Mouse (Mus musculus): ENCODE results near the gene Vmn1r10. TPM values are rescaled to one million over a fixed set of nuclear protein-coding genes. Genes with fewer than 3 reads are reported as not detected.

Vmn1r10 gene
- not detected in 2 replicates for polyA plus RNA-seq (2012; rRNA removed)

DNA sequence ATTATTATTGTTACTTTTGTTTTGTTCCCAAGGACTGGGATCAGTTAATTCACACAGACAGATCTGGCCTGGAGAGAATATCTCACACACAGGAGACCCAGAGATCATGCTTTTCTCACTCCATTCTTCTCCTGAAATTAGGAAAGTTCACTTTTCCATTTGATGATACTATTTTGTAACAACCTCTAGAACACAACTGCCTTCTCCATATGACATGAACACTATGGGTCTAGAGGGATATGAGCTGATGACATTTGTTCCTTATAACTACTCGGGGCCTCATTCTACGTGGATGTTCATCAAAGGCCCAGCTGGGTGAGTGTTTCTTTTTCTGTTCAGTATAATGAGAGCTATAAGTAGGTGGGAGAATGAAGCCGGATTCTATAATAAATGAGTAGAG lies at the start of gene Vmn1r10:
Gene Vmn1r10 (plus strand): TSS at position 301 of the 400 bp plus-strand sequence.

DNA sequence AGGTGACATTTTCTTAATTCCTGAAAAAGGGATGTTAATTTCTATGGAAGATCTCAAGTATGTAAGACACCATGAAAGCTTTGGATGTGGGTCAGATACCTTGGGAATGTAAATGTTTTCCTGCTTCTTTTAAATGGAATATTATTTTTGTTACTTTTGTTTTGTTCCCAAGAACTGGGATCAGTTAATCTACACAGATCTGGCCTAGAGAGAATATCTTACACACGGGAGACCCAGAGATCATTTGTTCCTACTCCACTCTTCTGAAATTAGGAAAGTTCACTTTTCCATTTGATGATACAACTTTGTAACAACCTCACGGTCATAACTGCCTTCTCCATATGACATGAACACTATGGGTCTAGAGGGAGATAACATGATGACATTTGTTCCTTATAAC lies 42.8 kb upstream of the Vmn1r10 start, which contains the start of gene Vmn1r9:
Gene Vmn1r9 (plus strand): TSS at position 301 of the 400 bp plus-strand sequence.

DNA sequence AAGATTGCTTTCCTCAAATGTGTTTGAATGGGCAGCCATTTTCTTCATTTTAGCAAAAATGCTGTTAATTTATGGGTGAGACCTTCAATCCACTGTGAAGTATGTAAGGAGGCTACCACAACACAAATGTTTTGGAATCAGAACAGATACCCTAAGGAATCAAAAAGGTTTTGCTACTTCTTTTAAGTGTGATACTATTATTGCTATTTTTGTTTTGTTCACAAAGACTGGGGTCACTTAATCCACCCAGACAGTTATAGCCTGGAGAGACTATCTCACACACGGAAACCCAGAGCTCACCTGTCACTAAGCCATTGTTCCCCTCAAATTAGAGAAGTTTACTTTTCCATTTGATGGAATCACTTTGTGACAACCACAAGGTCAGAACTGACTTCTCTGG lies 23.9 kb downstream of the Vmn1r10 start, which contains the start of gene Vmn1r11:
Gene Vmn1r11 (plus strand): TSS at position 301 of the 400 bp plus-strand sequence.

DNA sequence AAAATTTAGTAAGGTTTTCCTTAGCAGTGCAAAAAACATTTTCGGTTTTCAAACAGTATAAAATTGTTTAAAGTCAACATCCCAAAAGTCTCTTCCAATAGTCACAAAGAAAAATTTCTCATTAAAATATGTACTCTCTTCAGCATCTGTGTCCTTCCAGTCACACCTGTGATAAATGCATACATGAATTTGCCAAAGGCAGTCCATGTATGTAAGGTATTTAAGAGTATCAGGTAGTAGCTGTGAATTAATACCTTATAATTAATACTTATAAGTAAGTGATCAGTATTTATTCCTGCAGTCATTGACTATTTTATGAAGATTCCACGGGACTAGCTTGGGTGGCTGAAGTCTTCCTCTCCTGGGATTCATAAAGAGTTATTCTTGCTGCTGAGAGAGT lies 47.4 kb downstream of the Vmn1r10 start, which contains the start of gene Vmn1r12:
Gene Vmn1r12 (plus strand): TSS at position 301 of the 400 bp plus-strand sequence.

Other genes starting within 250 kb of the Vmn1r10 start
- gene Nt5c3, start 185.5 kb upstream of the Vmn1r10 start, polyA plus RNA-seq (2012; rRNA removed): 75.9 and 85.6 TPM in 2 replicates
- 0.41 and 0.51 TPM in 2 replicates for gene Vmn1r4, start 185.4 kb upstream of the Vmn1r10 start, polyA plus RNA-seq (2012; rRNA removed)
- gene Vmn1r5, start 139.2 kb upstream of the Vmn1r10 start, polyA plus RNA-seq (2012; rRNA removed): not detected in 2 replicates
- not detected in 2 replicates for gene Vmn1r6, start 112.2 kb upstream of the Vmn1r10 start, polyA plus RNA-seq (2012; rRNA removed)
- gene Vmn1r7, start 84.1 kb upstream of the Vmn1r10 start, polyA plus RNA-seq (2012; rRNA removed): not detected in 2 replicates
- gene Vmn1r8, start 77.2 kb upstream of the Vmn1r10 start, polyA plus RNA-seq (2012; rRNA removed): not detected in 2 replicates
- not detected in 2 replicates for gene Vmn1r9, start 42.7 kb upstream of the Vmn1r10 start, polyA plus RNA-seq (2012; rRNA removed)
- gene Vmn1r11, start 24.0 kb downstream of the Vmn1r10 start, polyA plus RNA-seq (2012; rRNA removed): not detected in 2 replicates
- gene Vmn1r12, start 47.5 kb downstream of the Vmn1r10 start, polyA plus RNA-seq (2012; rRNA removed): not detected in 2 replicates
- not detected in 2 replicates for gene Vmn1r13, start 93.8 kb downstream of the Vmn1r10 start, polyA plus RNA-seq (2012; rRNA removed)
- gene Vmn1r14, start 122.2 kb downstream of the Vmn1r10 start, polyA plus RNA-seq (2012; rRNA removed): not detected in 2 replicates
- not detected in 2 replicates for gene Vmn1r15, start 148.5 kb downstream of the Vmn1r10 start, polyA plus RNA-seq (2012; rRNA removed)
- not detected in 2 replicates for gene Vmn1r16, start 220.0 kb downstream of the Vmn1r10 start, polyA plus RNA-seq (2012; rRNA removed)